Mouse (Mus musculus): ENCODE results near the gene Rreb1. TPM values are rescaled to one million over a fixed set of nuclear protein-coding genes. Genes with fewer than 3 reads are reported as not detected.

Gene Rreb1
- polyA plus RNA-seq, 1 experiment from 2014 or later, result 5.3 TPM

DNA sequence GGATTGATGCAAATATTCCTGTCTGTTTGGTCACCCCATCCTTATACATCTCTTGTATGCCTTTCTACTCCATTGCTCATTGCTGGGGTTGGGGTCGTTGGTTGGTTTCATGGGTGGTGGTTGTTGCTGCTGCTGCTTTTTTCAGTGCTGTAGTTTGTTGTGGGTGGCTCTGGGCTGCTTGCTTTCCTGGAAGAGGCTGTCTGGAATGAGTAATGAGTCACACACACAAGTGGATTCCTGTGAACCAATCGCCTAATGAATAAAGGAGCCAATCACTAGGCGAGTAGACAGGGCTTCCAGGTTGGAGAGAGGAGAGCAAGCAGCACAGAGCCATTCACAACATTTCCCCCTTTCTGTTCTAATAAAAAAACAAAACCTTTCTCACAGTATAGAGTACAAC is 158.2 kb downstream of the Rreb1 start:
- WGBS, result 79% methylated on average over 3 of the region's 3 CpGs
- no peak for ATAC-seq (ENCODE audit: low FRiP score)
- Histone ChIP-seq H3K4me2 (no peak overlapping the region), H3K4me3 (replicated peaks) (no peak overlapping the region), H3K9me3 (no peaks in the 10 kb centered on the region), H3K36me3 (replicated peaks) (0 out of 2 replicates have a peak, but pooled peaks cover 9% of the 10 kb centered on the region), H3K9ac (no peak overlapping the region), H3K4me1 (no peaks in the 10 kb centered on the region), H3K27ac (no peak overlapping the region), H3K27me3 (no peaks in the 10 kb centered on the region)

DNA sequence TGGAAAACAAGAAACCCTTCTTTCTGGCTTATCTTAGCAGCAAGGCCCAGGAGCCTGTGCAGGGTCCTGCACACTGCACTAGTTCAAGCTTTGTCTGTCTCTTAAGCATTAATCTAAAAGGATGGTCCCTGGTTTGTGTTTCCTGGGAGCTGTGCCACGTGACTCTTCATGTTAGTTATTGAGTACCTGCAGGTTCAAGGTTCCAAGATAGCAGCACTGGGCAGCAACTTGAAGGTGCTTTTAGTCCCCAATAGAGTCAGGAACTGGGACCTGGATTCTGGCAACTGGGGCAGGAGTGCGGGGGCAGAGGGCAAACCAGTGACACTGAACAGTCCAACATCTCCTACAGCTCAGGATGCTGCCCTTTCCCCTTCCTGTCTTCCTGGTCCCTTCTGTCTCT is 162.0 kb downstream of the Rreb1 start:
- Histone ChIP-seq H3K9me3 (no peaks in the 10 kb centered on the region), H3K4me2 (no peak overlapping the region), H3K36me3 (replicated peaks) (0 out of 2 replicates have a peak, but pooled peaks cover 3% of the 10 kb centered on the region), H3K4me3 (replicated peaks) (no peak overlapping the region), H3K4me1 (no peaks in the 10 kb centered on the region), H3K9ac (no peak overlapping the region), H3K27me3 (no peaks in the 10 kb centered on the region), H3K27ac (no peak overlapping the region)
- ATAC-seq (ENCODE audit: low FRiP score), result no peak
- WGBS, result 75% methylated on average over 2 of the region's 2 CpGs

DNA sequence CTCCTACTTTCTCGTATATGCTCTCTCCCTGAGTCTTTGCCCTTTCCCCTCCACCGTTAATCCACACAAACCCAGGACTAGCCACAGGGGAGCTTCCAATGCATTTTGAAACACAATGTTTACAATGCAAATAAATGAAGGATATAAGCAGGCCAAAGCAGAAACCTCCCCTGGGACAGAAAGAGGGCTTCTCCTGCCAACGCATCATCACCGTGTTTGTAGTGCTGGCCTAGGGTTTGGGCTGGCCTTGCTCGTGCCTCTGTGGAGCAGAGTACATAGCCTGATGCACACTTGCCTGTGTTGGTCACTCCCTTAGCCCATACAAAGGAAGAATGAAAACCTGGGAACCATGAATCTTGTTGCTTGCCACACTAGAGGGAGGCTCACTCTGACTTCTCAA is 162.4 kb downstream of the Rreb1 start:
- 72% methylated on average over 5 of the region's 5 CpGs for WGBS
- Histone ChIP-seq H3K9me3 (no peaks in the 10 kb centered on the region), H3K9ac (no peak overlapping the region), H3K4me2 (no peak overlapping the region), H3K4me3 (replicated peaks) (no peak overlapping the region), H3K4me1 (no peaks in the 10 kb centered on the region), H3K27ac (no peak overlapping the region), H3K36me3 (replicated peaks) (0 out of 2 replicates have a peak, but pooled peaks cover 3% of the 10 kb centered on the region), H3K27me3 (no peaks in the 10 kb centered on the region)
- ATAC-seq (ENCODE audit: low FRiP score), result no peak

DNA sequence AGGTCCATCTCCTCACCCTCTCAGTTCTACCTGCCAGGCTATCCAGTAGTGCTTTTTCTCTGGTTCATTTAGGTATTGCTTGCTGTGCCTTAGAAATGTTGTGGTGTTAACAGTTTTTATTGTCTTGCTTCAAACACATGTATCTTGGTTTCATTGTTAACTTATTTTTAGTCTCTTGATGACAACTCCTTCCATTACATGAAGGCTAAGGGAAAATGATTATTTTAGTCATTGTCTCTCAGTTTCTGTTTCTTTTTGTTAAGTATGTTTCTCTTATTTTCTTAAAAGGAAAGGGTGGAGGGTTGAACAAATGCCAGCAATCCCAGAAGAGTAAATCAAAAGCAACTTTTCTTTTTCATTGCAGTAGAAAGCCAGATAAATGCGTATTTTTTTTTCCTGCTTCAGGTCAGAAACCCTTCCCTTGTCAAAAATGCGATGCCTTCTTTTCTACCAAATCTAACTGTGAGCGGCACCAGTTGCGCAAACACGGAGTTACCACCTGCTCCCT is 163.0 kb downstream of the Rreb1 start:
- Histone ChIP-seq H3K27me3 (no peaks in the 10 kb centered on the region), H3K4me2 (no peak overlapping the region), H3K4me1 (no peaks in the 10 kb centered on the region), H3K9ac (no peak overlapping the region), H3K4me3 (replicated peaks) (no peak overlapping the region), H3K9me3 (no peaks in the 10 kb centered on the region), H3K27ac (no peak overlapping the region), H3K36me3 (replicated peaks) (0 out of 2 replicates have a peak, but pooled peaks cover 3% of the 10 kb centered on the region)
- no peak for ATAC-seq (ENCODE audit: low FRiP score)
- WGBS, result 74% methylated on average over 5 of the region's 5 CpGs

DNA sequence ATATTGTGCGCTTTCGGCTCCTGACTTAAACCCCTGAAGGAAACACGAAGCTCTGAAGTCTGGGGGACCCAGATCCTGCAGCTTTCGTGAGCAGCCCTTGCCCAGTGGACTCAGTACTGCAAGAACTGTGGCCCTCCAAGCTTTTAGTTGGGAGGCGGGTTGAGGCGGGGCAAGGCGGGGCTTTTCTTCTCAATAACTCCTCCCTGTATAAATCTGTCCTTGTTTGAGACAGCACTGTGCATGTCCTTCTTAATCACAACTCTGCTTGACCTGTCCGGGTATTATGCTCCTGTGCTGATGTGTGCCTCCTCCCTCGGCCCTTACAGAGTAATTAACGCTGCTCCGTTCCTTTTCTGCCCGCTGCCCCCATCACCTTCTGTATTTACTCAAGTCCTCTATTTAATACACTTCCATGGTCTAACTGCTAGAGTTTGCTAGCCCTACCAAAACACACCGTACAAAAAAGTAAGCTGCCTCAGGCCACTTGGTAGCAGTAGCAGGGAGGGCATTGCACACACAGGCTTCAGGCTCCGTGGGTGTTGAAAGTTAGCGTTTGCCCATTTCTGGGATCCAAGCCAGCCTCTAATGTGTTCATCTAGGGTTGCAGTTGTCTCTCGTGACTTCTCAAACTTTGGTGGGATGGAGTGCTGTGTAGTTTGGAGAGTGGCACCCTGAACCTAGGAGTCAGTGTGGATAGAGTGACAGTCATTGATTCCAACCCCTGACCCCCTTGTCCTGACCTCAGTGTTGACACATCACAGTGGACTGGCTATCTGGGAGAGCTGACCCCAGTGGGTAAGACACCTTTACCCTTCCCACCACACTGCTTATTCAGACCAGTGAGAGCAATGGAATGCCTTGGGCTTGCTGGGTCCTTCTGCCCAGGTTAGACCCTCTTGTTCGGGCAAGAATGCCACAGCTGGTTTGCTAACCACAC is 164.0 kb downstream of the Rreb1 start:
- no peak overlapping the region for H3K4me2 ChIP-seq
- no peaks in the 10 kb centered on the region for H3K4me1 ChIP-seq
- no peak for ATAC-seq (ENCODE audit: low FRiP score)
- H3K4me3 ChIP-seq (replicated peaks), result no peak overlapping the region
- H3K27ac ChIP-seq, result no peak overlapping the region
- no peaks in the 10 kb centered on the region for H3K36me3 ChIP-seq (replicated peaks)
- H3K27me3 ChIP-seq, result no peaks in the 10 kb centered on the region
- H3K9ac ChIP-seq, result no peak overlapping the region
- no peaks in the 10 kb centered on the region for H3K9me3 ChIP-seq
- WGBS, result 60% methylated on average over 17 of the region's 17 CpGs

DNA sequence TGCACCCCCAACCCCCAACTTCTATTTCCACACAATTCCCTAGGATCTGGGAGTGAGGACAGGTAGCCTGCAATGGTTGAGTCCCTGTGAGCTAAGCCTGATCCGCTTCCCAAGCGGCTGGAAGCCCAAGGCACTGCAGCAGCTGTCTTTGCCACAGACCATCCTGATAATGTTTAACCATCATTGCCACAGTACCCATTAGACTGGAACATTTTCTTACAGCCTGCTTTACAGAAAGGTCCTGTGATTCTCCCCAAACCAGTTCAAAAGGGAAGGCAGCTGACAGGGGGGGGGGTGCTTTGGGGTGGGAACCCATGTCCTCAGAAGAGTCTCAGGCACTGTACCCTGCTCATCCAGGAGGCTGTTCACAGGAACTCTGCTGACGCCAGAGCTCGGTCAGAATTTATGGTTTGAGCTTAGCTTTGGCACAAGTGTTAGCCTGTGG is 164.7 kb downstream of the Rreb1 start:
- Histone ChIP-seq H3K4me1 (no peaks in the 10 kb centered on the region), H3K4me2 (no peak overlapping the region), H3K27ac (no peak overlapping the region), H3K27me3 (no peaks in the 10 kb centered on the region), H3K9me3 (no peaks in the 10 kb centered on the region), H3K36me3 (replicated peaks) (no peaks in the 10 kb centered on the region), H3K9ac (no peak overlapping the region), H3K4me3 (replicated peaks) (no peak overlapping the region)
- no peak for ATAC-seq (ENCODE audit: low FRiP score)
- 85% methylated on average over 4 of the region's 4 CpGs for WGBS

DNA sequence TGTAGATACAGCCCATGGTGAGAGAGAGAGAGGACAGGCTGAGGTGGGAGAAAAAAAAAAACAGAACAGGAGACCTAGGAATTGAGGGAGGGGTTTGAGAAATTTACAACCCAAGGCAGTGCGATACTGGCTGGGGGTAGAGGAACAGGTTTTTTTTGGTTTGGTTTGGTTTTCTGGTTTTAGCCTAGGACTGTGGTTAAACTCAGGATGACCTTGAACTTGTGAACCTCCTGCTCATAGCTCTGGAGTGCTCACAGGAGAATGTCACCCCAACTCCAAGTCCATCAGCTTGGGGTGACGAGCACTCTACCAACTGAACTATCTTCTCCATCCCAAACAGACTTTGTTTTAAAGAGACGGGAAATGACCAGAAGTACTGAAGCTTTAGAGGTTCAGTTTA is 165.3 kb downstream of the Rreb1 start:
- WGBS, result 94% methylated on average over 3 of the region's 3 CpGs
- H3K36me3 ChIP-seq (replicated peaks), result no peaks in the 10 kb centered on the region
- H3K27me3 ChIP-seq, result no peaks in the 10 kb centered on the region
- H3K27ac ChIP-seq, result no peak overlapping the region
- no peak for ATAC-seq (ENCODE audit: low FRiP score)
- no peak overlapping the region for H3K4me2 ChIP-seq
- H3K9me3 ChIP-seq, result no peaks in the 10 kb centered on the region
- no peak overlapping the region for H3K9ac ChIP-seq
- no peak overlapping the region for H3K4me3 ChIP-seq (replicated peaks)
- H3K4me1 ChIP-seq, result no peaks in the 10 kb centered on the region

DNA sequence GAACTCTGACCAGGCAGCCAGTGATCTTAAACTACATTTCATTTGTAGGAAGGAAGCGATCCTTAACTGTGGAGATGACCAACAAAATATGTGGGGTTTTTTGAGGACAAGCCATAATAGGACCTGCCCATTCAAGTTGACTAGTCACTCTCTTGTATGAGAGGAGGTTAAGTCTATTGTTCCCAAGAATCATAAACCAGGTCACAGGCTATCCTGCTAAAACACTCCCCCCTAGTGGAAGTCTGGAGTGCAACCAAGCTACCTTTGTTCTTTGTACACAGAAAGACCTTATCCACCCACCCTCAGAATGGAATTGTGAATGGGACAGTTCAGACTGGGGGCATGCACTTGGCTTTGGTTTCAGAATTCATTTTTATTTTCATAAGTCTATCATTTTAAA is 166.1 kb downstream of the Rreb1 start:
- no peak overlapping the region for H3K9ac ChIP-seq
- no peaks in the 10 kb centered on the region for H3K27me3 ChIP-seq
- H3K9me3 ChIP-seq, result no peaks in the 10 kb centered on the region
- H3K4me2 ChIP-seq, result no peak overlapping the region
- H3K27ac ChIP-seq, result no peak overlapping the region
- 65% methylated on average over 1 of the region's 1 CpGs for WGBS
- H3K4me3 ChIP-seq (replicated peaks), result no peak overlapping the region
- peak; percentile 22; the same call in 1 of the 2 replicates for ATAC-seq (ENCODE audit: low FRiP score)
- no peaks in the 10 kb centered on the region; the same call in 1 of the 2 replicates for H3K36me3 ChIP-seq (replicated peaks)
- no peaks in the 10 kb centered on the region for H3K4me1 ChIP-seq

DNA sequence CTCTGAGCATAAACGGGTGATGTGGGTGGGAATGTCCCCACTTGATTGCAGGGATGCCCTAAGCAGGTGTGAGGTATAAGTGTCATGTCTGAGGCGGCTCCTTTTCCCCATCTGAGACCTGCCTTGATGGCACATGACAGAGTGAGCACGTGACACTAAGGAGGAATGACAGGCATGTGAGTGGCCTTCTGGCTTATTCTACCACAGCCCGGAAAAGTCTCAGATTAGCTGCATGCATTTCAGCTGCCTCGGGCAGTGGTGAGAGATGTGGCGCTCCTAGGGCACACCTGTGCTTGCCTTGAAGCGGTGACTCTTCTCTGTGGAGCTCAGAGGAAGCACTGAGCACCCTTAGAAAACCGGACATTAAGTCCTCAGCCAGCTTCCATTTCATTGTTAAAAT is 167.2 kb downstream of the Rreb1 start:
- H3K9ac ChIP-seq, result no peak overlapping the region
- H3K4me3 ChIP-seq (replicated peaks), result no peak overlapping the region
- H3K27me3 ChIP-seq, result no peaks in the 10 kb centered on the region
- no peak for ATAC-seq (ENCODE audit: low FRiP score)
- H3K27ac ChIP-seq, result no peak overlapping the region
- no peaks in the 10 kb centered on the region for H3K4me1 ChIP-seq
- WGBS, result 78% methylated on average over 8 of the region's 8 CpGs
- no peak overlapping the region for H3K4me2 ChIP-seq
- no peaks in the 10 kb centered on the region for H3K9me3 ChIP-seq
- no peaks in the 10 kb centered on the region; the same call in 1 of the 2 replicates for H3K36me3 ChIP-seq (replicated peaks)

DNA sequence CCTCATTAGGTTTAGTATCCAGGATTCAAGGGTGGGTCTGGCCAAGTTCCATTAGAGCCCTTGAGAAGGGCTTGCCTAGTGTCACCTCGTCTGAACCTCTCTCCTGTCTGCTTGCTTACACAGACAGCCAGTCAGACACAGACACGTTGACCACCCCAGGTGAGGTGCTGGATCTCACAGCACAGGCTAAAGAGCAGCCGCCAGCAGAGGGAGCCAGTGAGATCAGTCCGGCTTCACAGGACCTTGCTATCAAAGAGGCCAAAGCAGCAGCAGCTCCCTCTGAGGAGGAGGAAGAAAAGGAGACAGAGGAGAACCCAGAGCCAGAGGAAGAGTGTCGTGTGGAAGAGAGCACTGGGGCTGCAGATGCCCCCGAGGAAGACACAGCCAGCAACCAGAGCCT is 168.5 kb downstream of the Rreb1 start:
- peak; percentile 67; the same call in 1 of the 2 replicates for ATAC-seq (ENCODE audit: low FRiP score)
- H3K9me3 ChIP-seq, result no peaks in the 10 kb centered on the region
- no peak overlapping the region for H3K27ac ChIP-seq
- no peak overlapping the region for H3K4me3 ChIP-seq (replicated peaks)
- H3K27me3 ChIP-seq, result no peaks in the 10 kb centered on the region
- whole genome bisulfite sequencing, result 16% methylated on average over 6 of the region's 6 CpGs
- H3K4me1 ChIP-seq, result no peaks in the 10 kb centered on the region
- H3K4me2 ChIP-seq, result no peak overlapping the region
- H3K36me3 ChIP-seq (replicated peaks), result no peaks in the 10 kb centered on the region; the same call in 1 of the 2 replicates
- H3K9ac ChIP-seq, result no peak overlapping the region

DNA sequence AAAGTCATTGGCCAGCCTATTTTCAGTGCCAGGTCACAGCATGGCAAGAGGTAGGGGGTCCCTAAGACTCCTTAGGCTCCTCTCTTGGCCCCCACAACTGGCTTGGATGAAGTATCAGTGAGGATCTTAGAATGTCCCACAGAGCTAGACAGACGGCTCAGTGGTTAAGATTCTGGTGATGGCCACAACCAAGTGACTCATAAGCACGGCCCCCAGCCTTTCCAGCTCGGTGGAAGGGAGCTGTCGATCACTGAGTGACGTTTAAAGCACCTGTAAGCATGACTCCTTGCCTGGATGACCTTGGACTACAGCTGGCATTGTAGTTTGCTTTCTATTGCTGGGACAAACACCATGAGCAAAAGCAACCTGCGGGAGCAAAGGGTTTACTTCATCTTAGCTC is 174.8 kb downstream of the Rreb1 start:
- Histone ChIP-seq H3K36me3 (replicated peaks) (no peaks in the 10 kb centered on the region; the same call in 1 of the 2 replicates), H3K4me1 (no peaks in the 10 kb centered on the region), H3K9me3 (no peaks in the 10 kb centered on the region), H3K9ac (no peak overlapping the region), H3K4me3 (replicated peaks) (no peak overlapping the region), H3K27ac (no peak overlapping the region), H3K4me2 (no peak overlapping the region), H3K27me3 (no peaks in the 10 kb centered on the region; the same call in 1 of the 2 replicates)
- ATAC-seq (ENCODE audit: low FRiP score), result no peak
- WGBS, result 83% methylated on average over 6 of the region's 6 CpGs

DNA sequence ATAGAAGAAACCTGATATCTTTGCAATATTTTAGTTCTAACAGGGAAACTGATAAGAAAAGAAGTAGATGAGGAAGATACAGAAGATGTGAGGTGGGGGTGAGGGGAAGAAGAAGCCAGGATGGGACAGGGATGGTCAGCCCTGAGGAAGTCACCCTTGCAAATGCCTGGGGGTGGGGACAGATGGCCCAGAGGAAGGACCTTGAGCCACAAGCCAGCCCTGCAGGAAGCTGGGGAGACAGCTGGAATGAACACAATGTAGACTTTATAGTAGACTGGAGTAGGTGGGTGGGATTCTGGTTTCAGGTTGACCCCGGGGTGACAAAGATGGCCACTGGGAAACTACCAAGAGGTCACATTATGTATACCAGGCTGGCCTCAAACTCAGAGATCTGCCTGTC is 176.1 kb downstream of the Rreb1 start:
- H3K27ac ChIP-seq, result no peak overlapping the region
- H3K4me2 ChIP-seq, result no peak overlapping the region
- H3K27me3 ChIP-seq, result no peaks in the 10 kb centered on the region; the same call in 1 of the 2 replicates
- no peaks in the 10 kb centered on the region for H3K4me1 ChIP-seq
- H3K4me3 ChIP-seq (replicated peaks), result no peak overlapping the region
- no peaks in the 10 kb centered on the region for H3K36me3 ChIP-seq (replicated peaks)
- H3K9me3 ChIP-seq, result 0 out of 2 replicates have a peak, but pooled peaks cover 3% of the 10 kb centered on the region
- H3K9ac ChIP-seq, result no peak overlapping the region
- 86% methylated on average over 1 of the region's 1 CpGs for WGBS
- ATAC-seq (ENCODE audit: low FRiP score), result no peak

Data from forebrain, embryonic 12.5 days (tissue).